Mouse (Mus musculus): ENCODE results near the gene Cplane1. TPM values are rescaled to one million over a fixed set of nuclear protein-coding genes. Genes with fewer than 3 reads are reported as not detected.
"Not testable (repeated sequence)": the region's sequence is repeated elsewhere in the genome, so short reads cannot be mapped to it uniquely, and the experiment has no call there.

Gene Cplane1
- total RNA-seq (2021), result 1 to 10 TPM; 5.1 to 5.3 TPM

GRCm38 (mm10) chr15:8168591-8169265 lies at the start of gene Cplane1:
Cplane1 (plus strand) TSS chr15:8169106.
- DNase-seq, result peak; percentile 95 to 97
- intact Hi-C loops (cut with DNase I), result no loop called here

GRCm38 (mm10) chr15:8129281-8129680 lies 39.6 kb upstream of the Cplane1 start:
- intact Hi-C loops (cut with DNase I), result no loop called here
- no peak for DNase-seq

- intact Hi-C loops (cut with DNase I), result no loop called here
- no peak for DNase-seq
Measured at GRCm38 (mm10) chr15:8131268-8131667, 37.6 kb upstream of the Cplane1 start.

GRCm38 (mm10) chr15:8131761-8132160 lies 37.1 kb upstream of the Cplane1 start:
- no peak for DNase-seq
- intact Hi-C loops (cut with DNase I), result no loop called here

- intact Hi-C loops (cut with DNase I), result no loop called here
- DNase-seq, result no peak
Measured at GRCm38 (mm10) chr15:8135606-8136005, 33.3 kb upstream of the Cplane1 start.

- intact Hi-C loops (cut with DNase I), result no loop called here
- no peak for DNase-seq
Measured at GRCm38 (mm10) chr15:8161841-8162240, 7.1 kb upstream of the Cplane1 start.

- intact Hi-C loops (cut with DNase I), result no loop called here
- DNase-seq, result no peak
Measured at GRCm38 (mm10) chr15:8169266-8169746, 400 bp downstream of the Cplane1 start.

GRCm38 (mm10) chr15:8189563-8189962 lies 20.7 kb downstream of the Cplane1 start:
- no peak for DNase-seq
- intact Hi-C loops (cut with DNase I), result no loop called here

- no peak for DNase-seq
- intact Hi-C loops (cut with DNase I), result no loop called here
Measured at GRCm38 (mm10) chr15:8190435-8190834, 21.5 kb downstream of the Cplane1 start.

- intact Hi-C loops (cut with DNase I), result no loop called here
- no peak for DNase-seq
Measured at GRCm38 (mm10) chr15:8200317-8200716, 31.4 kb downstream of the Cplane1 start.

GRCm38 (mm10) chr15:8208362-8208761 lies 39.5 kb downstream of the Cplane1 start:
- no peak for DNase-seq

GRCm38 (mm10) chr15:8214811-8215210 lies 45.9 kb downstream of the Cplane1 start:
- no peak for DNase-seq
- intact Hi-C loops (cut with DNase I), result no loop called here

More at GRCm38 (mm10) chr15:8208362-8208761, 39.5 kb downstream of the Cplane1 start:
- intact Hi-C loops (cut with DNase I), result no loop called here

- intact Hi-C loops (cut with DNase I); DNase-seq: not testable (repeated sequence)
Measured at GRCm38 (mm10) chr15:8234167-8234566, 65.3 kb downstream of the Cplane1 start.

GRCm38 (mm10) chr15:8265946-8266345 lies 97.0 kb downstream of the Cplane1 start:
- intact Hi-C loops (cut with DNase I), result no loop called here
- no peak for DNase-seq

- DNase-seq, result no peak
- intact Hi-C loops (cut with DNase I), result no loop called here
Measured at GRCm38 (mm10) chr15:8267211-8267610, 98.3 kb downstream of the Cplane1 start.

GRCm38 (mm10) chr15:8268231-8268630 lies 99.3 kb downstream of the Cplane1 start:
- intact Hi-C loops (cut with DNase I), result no loop called here
- DNase-seq, result no peak

GRCm38 (mm10) chr15:8271952-8272351 lies 103.0 kb downstream of the Cplane1 start:
- intact Hi-C loops (cut with DNase I), result no loop called here
- no peak for DNase-seq

- DNase-seq; intact Hi-C loops (cut with DNase I): not testable (repeated sequence)
Measured at GRCm38 (mm10) chr15:8277916-8278315, 109.0 kb downstream of the Cplane1 start.

GRCm38 (mm10) chr15:8279320-8279779 lies 110.4 kb downstream of the Cplane1 start:
- intact Hi-C loops (cut with DNase I), result no loop called here
- DNase-seq, result peak; percentile 20

GRCm38 (mm10) chr15:8279929-8280610 lies 111.2 kb downstream of the Cplane1 start:
- intact Hi-C loops (cut with DNase I), result no loop called here
- DNase-seq, result peak; percentile 58 to 66

GRCm38 (mm10) chr15:8281701-8282100 lies 112.8 kb downstream of the Cplane1 start:
- intact Hi-C loops (cut with DNase I), result no loop called here
- no peak for DNase-seq

GRCm38 (mm10) chr15:8282155-8282554 lies 113.2 kb downstream of the Cplane1 start:
- no peak for DNase-seq
- intact Hi-C loops (cut with DNase I), result no loop called here

Data from heart, postnatal 36 days (tissue).